Mouse (Mus musculus) right cerebral cortex, postnatal 25 days (tissue): ENCODE results near the gene Ppp1r13b.

ENCODE experiments used
- DNase-seq: peaks from one replicate; pipeline ENCODE4 v3.0.0; 2022

Gene Ppp1r13b

GRCm38 (mm10) chr12:111819936-111820335 lies 88.0 kb downstream of the Ppp1r13b start:
- DNase-seq = no peak

GRCm38 (mm10) chr12:111817991-111818390 lies 89.9 kb downstream of the Ppp1r13b start:
- no peak for DNase-seq

- DNase-seq = no peak
Measured at GRCm38 (mm10) chr12:111816967-111817366, 90.9 kb downstream of the Ppp1r13b start.

GRCm38 (mm10) chr12:111816528-111816927 lies 91.4 kb downstream of the Ppp1r13b start:
- peak; percentile 74 for DNase-seq

GRCm38 (mm10) chr12:111814769-111815762 lies 92.8 kb downstream of the Ppp1r13b start:
- no peak for DNase-seq

GRCm38 (mm10) chr12:111813766-111814617 lies 93.9 kb downstream of the Ppp1r13b start, which contains the start of the genes Xrcc3 and Zfyve21:
Xrcc3 (minus strand) TSS chr12:111813873.
Zfyve21 (plus strand) TSS chr12:111814170.
- peak; percentile 98 for DNase-seq

GRCm38 (mm10) chr12:111813111-111813765 lies 94.7 kb downstream of the Ppp1r13b start:
- DNase-seq = no peak

- DNase-seq = no peak
Measured at GRCm38 (mm10) chr12:111812611-111813010, 95.3 kb downstream of the Ppp1r13b start.

GRCm38 (mm10) chr12:111812075-111812474 lies 95.8 kb downstream of the Ppp1r13b start:
- DNase-seq = no peak

GRCm38 (mm10) chr12:111809762-111810161 lies 98.1 kb downstream of the Ppp1r13b start:
- peak; percentile 49 for DNase-seq

- DNase-seq = no peak
Measured at GRCm38 (mm10) chr12:111808775-111809174, 99.1 kb downstream of the Ppp1r13b start.

GRCm38 (mm10) chr12:111803538-111803937 lies 104.4 kb downstream of the Ppp1r13b start:
- no peak for DNase-seq

- no peak for DNase-seq
Measured at GRCm38 (mm10) chr12:111800459-111801183, 107.3 kb downstream of the Ppp1r13b start.

GRCm38 (mm10) chr12:111798493-111798892 lies 109.4 kb downstream of the Ppp1r13b start:
- no peak for DNase-seq

- DNase-seq = no peak
Measured at GRCm38 (mm10) chr12:111797251-111797650, 110.7 kb downstream of the Ppp1r13b start.

- DNase-seq = no peak
Measured at GRCm38 (mm10) chr12:111795180-111795895, 112.6 kb downstream of the Ppp1r13b start.

GRCm38 (mm10) chr12:111794526-111795179 lies 113.3 kb downstream of the Ppp1r13b start:
- no peak for DNase-seq

- DNase-seq = peak; percentile 45
Measured at GRCm38 (mm10) chr12:111794102-111794501, 113.8 kb downstream of the Ppp1r13b start.

- peak; percentile 46 for DNase-seq
Measured at GRCm38 (mm10) chr12:111791474-111792104, 116.3 kb downstream of the Ppp1r13b start.

- no peak for DNase-seq
Measured at GRCm38 (mm10) chr12:111790631-111791030, 117.3 kb downstream of the Ppp1r13b start.
